10 mouse cellular contexts compared by ENCODE assay signal in the genomic region with DNA sequence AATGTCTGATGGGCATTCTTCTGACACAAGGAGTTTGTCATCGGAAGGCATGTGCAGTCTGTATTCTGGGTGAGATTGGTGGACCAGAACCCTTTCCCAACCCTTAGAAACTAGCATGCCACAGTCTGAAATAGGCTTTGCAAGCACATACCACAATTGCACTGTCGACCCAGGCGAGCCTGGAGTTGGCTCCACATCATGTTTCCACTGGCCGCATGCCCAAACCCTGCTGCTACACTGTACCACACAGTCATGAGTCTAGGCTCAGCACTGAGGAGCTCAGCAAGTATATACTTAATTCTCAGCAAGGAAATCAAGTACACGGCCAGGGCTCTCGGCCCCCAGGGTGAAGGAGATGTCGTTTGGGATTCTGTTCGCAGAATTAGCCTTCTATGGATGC.
DNase-seq lines count a peak whose midpoint lies in the region; ATAC-seq and TF ChIP-seq lines count a peak whose summit lies in the region.
"Had no signal": no experiment of that assay in that cellular context is flagged by ENCODE, and none has a peak within 500 bp of the region (broad histone marks: within the 10 kb centered on the region; RNA-seq: fewer than 3 reads in every experiment).

No protein-coding gene starts in this region.

- TF ChIP-seq CTCF in hindbrain, postnatal 0 days (IDR thresholded peaks at IDR 0.05; ENCODE audit: low read depth) = no peak

- H3K9me3 ChIP-seq in hindbrain, postnatal 0 days (ENCODE audit: low read length) = no peaks in the 10 kb centered on the region
- H3K9me3 ChIP-seq in hindbrain, embryonic 13.5 days = no peaks in the 10 kb centered on the region
- H3K9me3 ChIP-seq in forebrain, embryonic 16.5 days (ENCODE audit: control insufficient read depth, low read length) = no peaks in the 10 kb centered on the region
- H3K9me3 ChIP-seq: liver, embryonic 15.5 days had no signal

- WGBS in hindbrain, postnatal 0 days = 42% methylated on average over 8 of the region's 8 CpGs
- 70% methylated on average over 8 of the region's 8 CpGs for WGBS in hindbrain, embryonic 13.5 days
- WGBS in forebrain, embryonic 16.5 days = 53% methylated on average over 8 of the region's 8 CpGs

- no peaks in the 10 kb centered on the region for H3K27me3 ChIP-seq in hindbrain, postnatal 0 days (ENCODE audit: insufficient read depth, low read length)
- H3K27me3 ChIP-seq in hindbrain, embryonic 13.5 days = 0 out of 2 replicates have a peak, but pooled peaks cover 3% of the 10 kb centered on the region
- no peaks in the 10 kb centered on the region for H3K27me3 ChIP-seq in forebrain, embryonic 16.5 days (replicated peaks; ENCODE audit: control insufficient read depth, insufficient read depth, low read length)
- H3K27me3 ChIP-seq: liver, embryonic 15.5 days had no signal

- ATAC-seq in hindbrain, postnatal 0 days = peak; percentile 77
- ATAC-seq in hindbrain, embryonic 13.5 days (ENCODE audit: low FRiP score) = no peak
- ATAC-seq in forebrain, embryonic 16.5 days = peak; percentile 96
- ATAC-seq in inflammation-experienced regulatory T-cells, adult 6 months = no peak

- no peak overlapping the region for H3K4me2 ChIP-seq in hindbrain, postnatal 0 days (ENCODE audit: low read depth, low read length)
- no peak overlapping the region for H3K4me2 ChIP-seq in hindbrain, embryonic 13.5 days
- H3K4me2 ChIP-seq in forebrain, embryonic 16.5 days (ENCODE audit: low read length) = no peak overlapping the region
- H3K4me2 ChIP-seq: liver, embryonic 15.5 days had no signal

- H3K27ac ChIP-seq in hindbrain, postnatal 0 days = no peak overlapping the region
- no peak overlapping the region for H3K27ac ChIP-seq in hindbrain, embryonic 13.5 days
- H3K27ac ChIP-seq in forebrain, embryonic 16.5 days (ENCODE audit: low read length) = no peak overlapping the region
- H3K27ac ChIP-seq: liver, embryonic 15.5 days had no signal

- no peak overlapping the region for H3K9ac ChIP-seq in hindbrain, postnatal 0 days (replicated peaks; ENCODE audit: low read length)
- no peak overlapping the region for H3K9ac ChIP-seq in hindbrain, embryonic 13.5 days
- no peak overlapping the region for H3K9ac ChIP-seq in forebrain, embryonic 16.5 days (replicated peaks; ENCODE audit: low read depth, low read length)
- H3K9ac ChIP-seq: liver, embryonic 15.5 days had no signal

- peaks cover 8% of the 10 kb centered on the region; the same call in 1 of the 2 replicates for H3K4me1 ChIP-seq in hindbrain, postnatal 0 days (ENCODE audit: insufficient read depth, low read length)
- no peaks in the 10 kb centered on the region for H3K4me1 ChIP-seq in hindbrain, embryonic 13.5 days (replicated peaks)
- H3K4me1 ChIP-seq in forebrain, embryonic 16.5 days (replicated peaks; ENCODE audit: control insufficient read depth, insufficient read depth, low read length) = no peaks in the 10 kb centered on the region; the same call in 1 of the 2 replicates
- H3K4me1 ChIP-seq: liver, embryonic 15.5 days had no signal

- peak; percentile 84 for DNase-seq in hindbrain, postnatal 0 days (ENCODE audit: low spot score)
- DNase-seq in adrenal gland, adult 8-10 months = peak; percentile 61
- DNase-seq in heart, postnatal 4 days = peak; percentile 95
- DNase-seq in lung, postnatal 10 days = peak; percentile 90
- no peak for DNase-seq in spleen, adult 18-20 months

- H3K36me3 ChIP-seq in hindbrain, postnatal 0 days (ENCODE audit: insufficient read depth, low read length) = no peaks in the 10 kb centered on the region
- H3K36me3 ChIP-seq in hindbrain, embryonic 13.5 days = no peaks in the 10 kb centered on the region
- H3K36me3 ChIP-seq in forebrain, embryonic 16.5 days (ENCODE audit: control insufficient read depth, insufficient read depth) = no peaks in the 10 kb centered on the region
- H3K36me3 ChIP-seq: liver, embryonic 15.5 days had no signal

- H3K4me3 ChIP-seq in hindbrain, postnatal 0 days (ENCODE audit: low read length) = no peak overlapping the region
- H3K4me3 ChIP-seq in hindbrain, embryonic 13.5 days = no peak overlapping the region
- no peak overlapping the region for H3K4me3 ChIP-seq in forebrain, embryonic 16.5 days (replicated peaks; ENCODE audit: low read length)
- H3K4me3 ChIP-seq: erythroblast, embryonic 14.5 days; liver, embryonic 15.5 days had no signal

Comparison
In these comparisons a context has a peak if more than half of its experiments do, and no peak if none do; other contexts are left out.
1. ATAC-seq: peak in hindbrain, postnatal 0 days (single experiment) and forebrain, embryonic 16.5 days (single experiment); none in hindbrain, embryonic 13.5 days (single experiment) and inflammation-experienced regulatory T-cells, adult 6 months (single experiment).
2. DNase-seq: peak in hindbrain, postnatal 0 days (single experiment), adrenal gland, adult 8-10 months (single experiment), heart, postnatal 4 days (single experiment) and lung, postnatal 10 days (single experiment); none in spleen, adult 18-20 months (0 of 2).